In the genomic region with DNA sequence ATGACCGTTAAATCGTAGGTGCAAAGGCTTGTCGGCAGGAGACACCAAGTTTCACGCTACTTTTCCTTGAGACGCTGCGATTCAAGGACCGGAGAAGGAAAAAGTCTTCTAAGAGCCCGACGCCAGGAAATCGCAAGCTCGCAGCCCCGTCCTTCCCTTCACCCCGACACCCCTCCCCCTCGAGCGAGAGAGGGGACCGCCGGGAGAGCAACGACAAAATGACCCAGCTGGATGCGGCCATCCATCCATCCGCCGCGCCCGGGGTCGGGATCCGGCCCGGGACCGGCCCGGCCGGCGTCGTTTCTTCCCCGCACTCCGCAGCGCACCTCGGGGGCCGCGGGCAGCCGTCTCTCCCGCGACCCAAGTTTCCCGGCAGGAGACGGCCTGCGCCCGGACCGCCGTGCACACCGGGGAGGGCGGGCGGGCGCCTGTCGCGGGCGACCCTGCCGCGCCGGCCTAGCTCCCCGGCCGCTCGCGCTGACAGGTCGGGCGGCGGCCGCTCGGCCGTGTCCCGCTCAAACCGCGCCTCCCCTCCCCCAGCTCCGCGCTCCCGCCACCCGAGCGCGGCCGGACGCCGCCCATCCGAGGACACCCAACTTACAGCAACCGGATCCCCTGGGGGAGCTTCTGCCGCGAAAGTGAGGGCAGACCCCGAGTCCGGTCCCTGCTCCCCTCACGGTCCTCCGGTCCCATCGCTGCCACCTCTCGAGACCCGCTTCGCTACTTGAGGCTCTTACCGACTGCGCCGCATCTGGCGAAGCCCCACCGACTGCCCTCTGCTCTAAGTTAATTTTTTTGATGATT, we compare ENCODE assay signal across 8 mouse cellular contexts. TPM values are rescaled to one million over a fixed set of nuclear protein-coding genes. Genes with fewer than 3 reads are reported as not detected.
DNase-seq lines count a peak whose midpoint lies in the region; ATAC-seq and TF ChIP-seq lines count a peak whose summit lies in the region.

No protein-coding gene starts in this region.

- H3K4me2 ChIP-seq in kidney, embryonic 14.5 days (replicated peaks; ENCODE audit: low read depth, low read length), result peak overlapping the region; percentile 81
- H3K4me2 ChIP-seq in neural tube, embryonic 14.5 days (ENCODE audit: low read depth, low read length), result peak overlapping the region; percentile 94

- DNase-seq in A20 (ENCODE audit: low read depth, low spot score), result peak; percentile 68
- peak; percentile 53 to 56 for DNase-seq in adrenal gland, adult 18-20 months (ENCODE audit: low spot score in 2 of 2)
- peak; percentile 71 for DNase-seq in embryonic facial prominence, embryonic 10.5 days (ENCODE audit: low spot score)
- peak; percentile 81 for DNase-seq in heart, embryonic 10.5 days (ENCODE audit: low spot score)
- DNase-seq in lung, adult 2 months, result peak; percentile 52
- DNase-seq in thymus, postnatal 0 days (ENCODE audit: low spot score), result peak; percentile 62

- no peak for TF ChIP-seq CTCF in lung, adult 2 months (IDR thresholded peaks at IDR 0.05; ENCODE audit: insufficient read depth, low read length)

- H3K9me3 ChIP-seq in embryonic facial prominence, embryonic 10.5 days, result no peaks in the 10 kb centered on the region
- H3K9me3 ChIP-seq in heart, embryonic 10.5 days, result no peaks in the 10 kb centered on the region
- no peaks in the 10 kb centered on the region for H3K9me3 ChIP-seq in kidney, embryonic 14.5 days (ENCODE audit: control insufficient read depth, low read length)
- no peaks in the 10 kb centered on the region for H3K9me3 ChIP-seq in neural tube, embryonic 14.5 days (ENCODE audit: control insufficient read depth, low read length)

- H3K27ac ChIP-seq in embryonic facial prominence, embryonic 10.5 days (replicated peaks), result peak overlapping the region; percentile 100
- peak overlapping the region; percentile 99 for H3K27ac ChIP-seq in heart, embryonic 10.5 days
- peak overlapping the region; percentile 98 for H3K27ac ChIP-seq in kidney, embryonic 14.5 days (ENCODE audit: low read depth, low read length)
- H3K27ac ChIP-seq in neural tube, embryonic 14.5 days (ENCODE audit: low read depth, low read length), result peak overlapping the region; percentile 87

- ATAC-seq in kidney, embryonic 14.5 days (ENCODE audit: low FRiP score, low TSS enrichment), result peak; percentile 81
- peak; percentile 73 for ATAC-seq in neural tube, embryonic 14.5 days (ENCODE audit: low read depth)

- H3K27me3 ChIP-seq in embryonic facial prominence, embryonic 10.5 days (replicated peaks; ENCODE audit: low read depth, poor library complexity, severe bottlenecking), result no peaks in the 10 kb centered on the region
- H3K27me3 ChIP-seq in heart, embryonic 10.5 days (ENCODE audit: insufficient read depth, poor library complexity, severe bottlenecking), result no peaks in the 10 kb centered on the region
- H3K27me3 ChIP-seq in kidney, embryonic 14.5 days (ENCODE audit: control insufficient read depth, insufficient read depth, low read length), result no peaks in the 10 kb centered on the region
- H3K27me3 ChIP-seq in neural tube, embryonic 14.5 days (ENCODE audit: control insufficient read depth, insufficient read depth, low read length), result no peaks in the 10 kb centered on the region

- H3K36me3 ChIP-seq in embryonic facial prominence, embryonic 10.5 days (replicated peaks), result peaks cover 3% of the 10 kb centered on the region; the same call in 1 of the 2 replicates
- H3K36me3 ChIP-seq in heart, embryonic 10.5 days, result no peaks in the 10 kb centered on the region
- H3K36me3 ChIP-seq in kidney, embryonic 14.5 days (ENCODE audit: control insufficient read depth, insufficient read depth, low read length), result no peaks in the 10 kb centered on the region
- no peaks in the 10 kb centered on the region for H3K36me3 ChIP-seq in neural tube, embryonic 14.5 days (ENCODE audit: control insufficient read depth, insufficient read depth, low read length)

- H3K4me1 ChIP-seq in embryonic facial prominence, embryonic 10.5 days, result peaks cover 7% of the 10 kb centered on the region; the same call in 1 of the 2 replicates
- peaks cover 4% of the 10 kb centered on the region; the same call in 1 of the 2 replicates for H3K4me1 ChIP-seq in heart, embryonic 10.5 days
- no peaks in the 10 kb centered on the region for H3K4me1 ChIP-seq in kidney, embryonic 14.5 days (ENCODE audit: control insufficient read depth, insufficient read depth, low read length)
- H3K4me1 ChIP-seq in lung, adult 2 months (ENCODE audit: control insufficient read depth, insufficient read depth, low read length), result peaks cover 5% of the 10 kb centered on the region
- H3K4me1 ChIP-seq in neural tube, embryonic 14.5 days (ENCODE audit: control insufficient read depth, insufficient read depth, low read length), result no peaks in the 10 kb centered on the region

- TF ChIP-seq POLR2A in lung, adult 2 months (IDR thresholded peaks at IDR 0.05; ENCODE audit: borderline replicate concordance, extremely low read depth, low read depth, low read length), result no peak

- under 1% methylated on average over 94 of the region's 95 CpGs for WGBS in embryonic facial prominence, embryonic 10.5 days
- under 1% methylated on average over 95 of the region's 95 CpGs for WGBS in heart, embryonic 10.5 days
- whole genome bisulfite sequencing in kidney, embryonic 14.5 days, result under 1% methylated on average over 73 of the region's 95 CpGs
- WGBS in lung, adult 2 months, result under 1% methylated on average over 88 of the region's 95 CpGs
- WGBS in neural tube, embryonic 14.5 days, result under 1% methylated on average over 81 of the region's 95 CpGs

- peak overlapping the region; percentile 96 for H3K4me3 ChIP-seq in embryonic facial prominence, embryonic 10.5 days
- peak overlapping the region; percentile 98 for H3K4me3 ChIP-seq in heart, embryonic 10.5 days
- H3K4me3 ChIP-seq in kidney, embryonic 14.5 days (ENCODE audit: low read length), result peak overlapping the region; percentile 87
- H3K4me3 ChIP-seq in lung, adult 2 months (replicated peaks; ENCODE audit: extremely low read depth, low read depth, low read length), result peak overlapping the region; percentile 74
- H3K4me3 ChIP-seq in neural tube, embryonic 14.5 days (ENCODE audit: low read depth, low read length), result peak overlapping the region; percentile 88

- H3K9ac ChIP-seq in kidney, embryonic 14.5 days (ENCODE audit: low read depth, low read length), result peak overlapping the region; percentile 96
- H3K9ac ChIP-seq in neural tube, embryonic 14.5 days (replicated peaks; ENCODE audit: low read depth, low read length), result peak overlapping the region; percentile 72

RNA-seq across cellular contexts. Expression of a gene that starts 40.8 kb away (rescaled TPM):
- total RNA-seq in adrenal gland, adult 18-20 months (2021), result under 1 TPM; 0.16 to 0.27 TPM
- polyA plus RNA-seq in embryonic facial prominence, embryonic 10.5 days (2016; fragmentation: Nextera tagmentation; extraction: Ambion mirVana), result 0.50 and 0.55 TPM in 2 replicates
- polyA plus RNA-seq in heart, embryonic 10.5 days (2016; fragmentation: Nextera tagmentation; extraction: Ambion mirVana), result 0.23 and 0.39 TPM in 2 replicates
- 0.43 and 0.46 TPM in 2 replicates for polyA plus RNA-seq in kidney, embryonic 14.5 days (2014; fragmentation: Nextera tagmentation; extraction: Ambion mirVana)
- 3.0 and 4.9 TPM in 2 replicates for polyA plus RNA-seq in lung, adult 2 months (2012; rRNA removed)
- 4.4 and 4.8 TPM in 2 replicates for polyA plus RNA-seq in neural tube, embryonic 14.5 days (2014; fragmentation: Nextera tagmentation; extraction: Ambion mirVana)
- 0.91 and 1.3 TPM in 2 replicates for polyA plus RNA-seq in thymus, postnatal 0 days (2015; fragmentation: Nextera tagmentation; extraction: Ambion mirVana)

RNA-seq across cellular contexts. Expression of a gene that starts 50.0 kb away (rescaled TPM):
- 1 to 10 TPM; 8.8 to 10.0 TPM for total RNA-seq in adrenal gland, adult 18-20 months (2021)
- 14.4 and 15.1 TPM in 2 replicates for polyA plus RNA-seq in embryonic facial prominence, embryonic 10.5 days (2016; fragmentation: Nextera tagmentation; extraction: Ambion mirVana)
- polyA plus RNA-seq in heart, embryonic 10.5 days (2016; fragmentation: Nextera tagmentation; extraction: Ambion mirVana), result 9.0 and 13.2 TPM in 2 replicates
- 15.3 and 16.1 TPM in 2 replicates for polyA plus RNA-seq in kidney, embryonic 14.5 days (2014; fragmentation: Nextera tagmentation; extraction: Ambion mirVana)
- 2.5 and 4.7 TPM in 2 replicates for polyA plus RNA-seq in lung, adult 2 months (2012; rRNA removed)
- polyA plus RNA-seq in neural tube, embryonic 14.5 days (2014; fragmentation: Nextera tagmentation; extraction: Ambion mirVana), result 48.5 and 55.8 TPM in 2 replicates
- 18.2 and 19.2 TPM in 2 replicates for polyA plus RNA-seq in thymus, postnatal 0 days (2015; fragmentation: Nextera tagmentation; extraction: Ambion mirVana)

Comparison
In these comparisons a context has a peak if more than half of its experiments do, and no peak if none do; other contexts are left out.
1. Peak in every context shown above with its lines: DNase-seq, ATAC-seq, H3K4me3 ChIP-seq and H3K27ac ChIP-seq.